Mouse (Mus musculus) intestine, embryonic 15.5 days (tissue): ENCODE data around the gene Acyp2. TPM values are rescaled to one million over a fixed set of nuclear protein-coding genes. Genes with fewer than 3 reads are reported as not detected.
"Not testable (repeated sequence)": the region's sequence is repeated elsewhere in the genome, so short reads cannot be mapped to it uniquely, and the experiment has no call there.

ENCODE experiments used
- ATAC-seq: fragments of 200-750 bp; cut with Nextera tagmentation; 2 replicates; pipeline ENCODE4 v1.8.0; 2017; ENCODE audit warnings: moderate TSS enrichment, moderate library complexity
- H3K27ac ChIP-seq: fragments of 300-500 bp; sonication (generic); 2 replicates; pipeline ENCODE4 v1.5.1; 2015; ENCODE audit warnings: mild to moderate bottlenecking, inconsistent platforms
- H3K27me3 ChIP-seq: fragments of 300-500 bp; sonication (generic); replicated peaks from 2 replicates; pipeline ENCODE4 v1.6.1; 2015; ENCODE audit warnings: inconsistent platforms
- H3K36me3 ChIP-seq: fragments of 300-500 bp; sonication (generic); 2 replicates; pipeline ENCODE4 v1.6.1; 2015; ENCODE audit warnings: inconsistent platforms
- H3K4me1 ChIP-seq: fragments of 300-500 bp; sonication (generic); replicated peaks from 2 replicates; pipeline ENCODE4 v1.6.1; 2015; ENCODE audit warnings: inconsistent platforms
- H3K4me2 ChIP-seq: fragments of 300-500 bp; sonication (generic); replicated peaks from 2 replicates; pipeline ENCODE4 v1.6.1; 2015; ENCODE audit warnings: mild to moderate bottlenecking, inconsistent platforms
- H3K4me3 ChIP-seq: fragments of 300-500 bp; sonication (generic); replicated peaks from 2 replicates; pipeline ENCODE4 v1.5.1; 2015; ENCODE audit warnings: inconsistent platforms
- H3K9ac ChIP-seq: fragments of 300-500 bp; sonication (generic); 2 replicates; pipeline ENCODE4 v1.6.1; 2015; ENCODE audit warnings: inconsistent platforms
- H3K9me3 ChIP-seq: fragments of 300-500 bp; sonication (generic); 2 replicates; pipeline ENCODE4 v1.6.1; 2016; ENCODE audit warnings: inconsistent platforms
- WGBS: fragments of 180-500 bp; shearing (Covaris S2); methylation state at CpG from one replicate; pipeline ENCODE4 v1.1.7; 2015; 5-methylcytosine and 5-hydroxymethylcytosine counted together
- polyA plus RNA-seq: library from polyadenylated mRNA; unstranded; fragments of >200 nt; fragmentation: Nextera tagmentation; extraction: Ambion mirVana; gene quantifications from 2 replicates; pipeline ENCODE4 v1.2.1, GENCODE M21; 2015

Acyp2 gene
- polyA plus RNA-seq, 1 experiment from 2014 or later, result 11.1 TPM

- not testable (repeated sequence) for H3K27me3 ChIP-seq, ATAC-seq, H3K9me3 ChIP-seq, H3K4me1 ChIP-seq, H3K9ac ChIP-seq, H3K27ac ChIP-seq, H3K36me3 ChIP-seq, H3K4me3 ChIP-seq, H3K4me2 ChIP-seq
- 80% methylated on average over 1 of the region's 1 CpGs for WGBS
Observed at GRCm38 (mm10) chr11:30621386-30622363, 27.7 kb downstream of the Acyp2 start.

- Histone ChIP-seq H3K4me1 (no peaks in the 10 kb centered on the region), H3K9me3 (no peaks in the 10 kb centered on the region), H3K4me3 (no peak overlapping the region), H3K27me3 (no peaks in the 10 kb centered on the region), H3K27ac (no peak overlapping the region), H3K4me2 (no peak overlapping the region), H3K9ac (no peak overlapping the region), H3K36me3 (no peaks in the 10 kb centered on the region)
- ATAC-seq, result no peak
- 79% methylated on average over 4 of the region's 4 CpGs for WGBS
Observed at GRCm38 (mm10) chr11:30618235-30618634, 31.2 kb downstream of the Acyp2 start.

- H3K4me2 ChIP-seq, result no peak overlapping the region
- H3K4me1 ChIP-seq, result no peaks in the 10 kb centered on the region
- no peaks in the 10 kb centered on the region for H3K27me3 ChIP-seq
- no peaks in the 10 kb centered on the region for H3K36me3 ChIP-seq
- no peaks in the 10 kb centered on the region for H3K9me3 ChIP-seq
- WGBS, result 32% methylated on average over 2 of the region's 2 CpGs
- H3K9ac ChIP-seq, result no peak overlapping the region
- H3K27ac ChIP-seq, result no peak overlapping the region
- no peak for ATAC-seq
- no peak overlapping the region for H3K4me3 ChIP-seq
Observed at GRCm38 (mm10) chr11:30617571-30618097, 31.8 kb downstream of the Acyp2 start.

GRCm38 (mm10) chr11:30615977-30616376 is 33.4 kb downstream of the Acyp2 start:
- no peaks in the 10 kb centered on the region for H3K36me3 ChIP-seq
- no peaks in the 10 kb centered on the region for H3K9me3 ChIP-seq
- 87% methylated on average over 1 of the region's 1 CpGs for WGBS
- H3K4me2 ChIP-seq, result no peak overlapping the region
- no peak for ATAC-seq
- H3K4me1 ChIP-seq, result no peaks in the 10 kb centered on the region
- no peaks in the 10 kb centered on the region for H3K27me3 ChIP-seq
- no peak overlapping the region for H3K4me3 ChIP-seq
- no peak overlapping the region for H3K27ac ChIP-seq
- H3K9ac ChIP-seq, result no peak overlapping the region

GRCm38 (mm10) chr11:30613916-30614546 is 35.4 kb downstream of the Acyp2 start:
- ATAC-seq, result no peak
- Histone ChIP-seq H3K4me3 (no peak overlapping the region), H3K4me1 (no peaks in the 10 kb centered on the region), H3K9me3 (no peaks in the 10 kb centered on the region), H3K9ac (no peak overlapping the region), H3K27ac (no peak overlapping the region), H3K4me2 (no peak overlapping the region), H3K36me3 (no peaks in the 10 kb centered on the region), H3K27me3 (no peaks in the 10 kb centered on the region)
- 74% methylated on average over 1 of the region's 1 CpGs for WGBS

- no peak overlapping the region for H3K4me3 ChIP-seq
- no peak overlapping the region for H3K9ac ChIP-seq
- H3K27me3 ChIP-seq, result no peaks in the 10 kb centered on the region
- H3K27ac ChIP-seq, result no peak overlapping the region
- no peaks in the 10 kb centered on the region for H3K9me3 ChIP-seq
- H3K4me1 ChIP-seq, result no peaks in the 10 kb centered on the region
- no peaks in the 10 kb centered on the region for H3K36me3 ChIP-seq
- no peak overlapping the region for H3K4me2 ChIP-seq
- ATAC-seq, result no peak
Observed at GRCm38 (mm10) chr11:30612699-30613098, 36.7 kb downstream of the Acyp2 start.

- no peaks in the 10 kb centered on the region for H3K4me1 ChIP-seq
- no peak overlapping the region for H3K27ac ChIP-seq
- no peak overlapping the region for H3K9ac ChIP-seq
- no peaks in the 10 kb centered on the region for H3K27me3 ChIP-seq
- no peaks in the 10 kb centered on the region for H3K9me3 ChIP-seq
- H3K36me3 ChIP-seq, result no peaks in the 10 kb centered on the region
- no peak for ATAC-seq
- H3K4me3 ChIP-seq, result no peak overlapping the region
- 98% methylated on average over 1 of the region's 1 CpGs for WGBS
- no peak overlapping the region for H3K4me2 ChIP-seq
Observed at GRCm38 (mm10) chr11:30609247-30609646, 40.1 kb downstream of the Acyp2 start.

GRCm38 (mm10) chr11:30607587-30608518 is 41.5 kb downstream of the Acyp2 start:
- Histone ChIP-seq H3K9me3 (no peaks in the 10 kb centered on the region), H3K9ac (no peak overlapping the region), H3K36me3 (no peaks in the 10 kb centered on the region), H3K4me2 (no peak overlapping the region), H3K27me3 (no peaks in the 10 kb centered on the region), H3K4me1 (no peaks in the 10 kb centered on the region), H3K27ac (no peak overlapping the region), H3K4me3 (no peak overlapping the region)
- WGBS, result 76% methylated on average over 3 of the region's 3 CpGs
- no peak for ATAC-seq

GRCm38 (mm10) chr11:30597259-30597658 is 52.1 kb downstream of the Acyp2 start:
- no peak overlapping the region for H3K4me2 ChIP-seq
- H3K9ac ChIP-seq, result no peak overlapping the region
- no peak for ATAC-seq
- H3K9me3 ChIP-seq, result no peaks in the 10 kb centered on the region
- no peaks in the 10 kb centered on the region for H3K36me3 ChIP-seq
- no peak overlapping the region for H3K27ac ChIP-seq
- no peaks in the 10 kb centered on the region for H3K27me3 ChIP-seq
- H3K4me1 ChIP-seq, result no peaks in the 10 kb centered on the region
- no peak overlapping the region for H3K4me3 ChIP-seq
- WGBS, result 66% methylated on average over 3 of the region's 3 CpGs

- 74% methylated on average over 2 of the region's 2 CpGs for WGBS
- Histone ChIP-seq H3K4me3 (no peak overlapping the region), H3K4me2 (no peak overlapping the region), H3K36me3 (no peaks in the 10 kb centered on the region), H3K27ac (no peak overlapping the region), H3K4me1 (no peaks in the 10 kb centered on the region), H3K9me3 (no peaks in the 10 kb centered on the region), H3K9ac (no peak overlapping the region), H3K27me3 (no peaks in the 10 kb centered on the region)
- ATAC-seq, result no peak
Observed at GRCm38 (mm10) chr11:30580008-30580407, 69.4 kb downstream of the Acyp2 start.

GRCm38 (mm10) chr11:30578931-30579330 is 70.5 kb downstream of the Acyp2 start:
- H3K9me3 ChIP-seq, result no peaks in the 10 kb centered on the region
- ATAC-seq, result no peak
- no peak overlapping the region for H3K9ac ChIP-seq
- H3K36me3 ChIP-seq, result no peaks in the 10 kb centered on the region
- 67% methylated on average over 2 of the region's 2 CpGs for WGBS
- H3K4me2 ChIP-seq, result no peak overlapping the region
- no peaks in the 10 kb centered on the region for H3K4me1 ChIP-seq
- H3K27me3 ChIP-seq, result no peaks in the 10 kb centered on the region
- H3K4me3 ChIP-seq, result no peak overlapping the region
- H3K27ac ChIP-seq, result no peak overlapping the region
